9 mouse cellular contexts compared by ENCODE assay signal in the genomic region with DNA sequence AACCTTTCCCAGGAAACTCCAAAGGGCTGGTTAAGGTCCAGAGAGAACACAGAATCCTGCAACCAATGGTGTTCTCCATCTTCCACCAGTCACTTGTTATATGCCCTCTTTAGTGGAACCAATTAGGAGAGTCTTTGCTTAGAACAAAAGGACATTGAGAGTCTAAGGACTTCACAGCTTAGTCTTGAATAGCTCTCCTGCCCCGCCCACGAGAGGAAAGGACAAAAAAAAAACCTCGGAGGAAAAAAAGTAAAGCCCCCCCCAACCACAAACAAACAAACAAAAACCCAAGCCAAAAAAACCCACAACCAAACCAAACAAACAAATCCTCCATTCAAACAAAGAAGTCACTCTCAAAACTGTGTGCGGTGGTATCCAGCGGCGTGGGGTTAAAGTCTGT. TPM values are rescaled to one million over a fixed set of nuclear protein-coding genes. Genes with fewer than 3 reads are reported as not detected.
A peak's percentile ranks its signal among the peaks of the same experiment; 100 is the strongest.
DNase-seq lines count a peak whose midpoint lies in the region; ATAC-seq lines count a peak whose summit lies in the region.
"Had no signal": no experiment of that assay in that cellular context is flagged by ENCODE, and none has a peak within 500 bp of the region (broad histone marks: within the 10 kb centered on the region; RNA-seq: fewer than 3 reads in every experiment).

No protein-coding gene starts in this region.

- DNase-seq in liver, embryonic 11.5 days (ENCODE audit: low spot score): no peak
- DNase-seq in embryonic facial prominence, embryonic 10.5 days (ENCODE audit: low spot score): no peak
- DNase-seq in hindbrain, embryonic 11.5 days (ENCODE audit: low spot score): peak; percentile 38
- no peak for DNase-seq in left cerebral cortex, postnatal 14 days (ENCODE audit: low spot score in 2 of 2)
- DNase-seq in kidney, postnatal 10 days: no peak
- DNase-seq: cerebellum, postnatal 36 days had no signal

- H3K27me3 ChIP-seq in liver, embryonic 11.5 days (replicated peaks; ENCODE audit: control insufficient read depth, insufficient read depth, low read length): peaks cover 58% of the 10 kb centered on the region
- peaks cover 70% of the 10 kb centered on the region for H3K27me3 ChIP-seq in liver, embryonic 12.5 days (replicated peaks)
- H3K27me3 ChIP-seq in embryonic facial prominence, embryonic 10.5 days (replicated peaks; ENCODE audit: low read depth, poor library complexity, severe bottlenecking): peaks cover 58% of the 10 kb centered on the region
- no peaks in the 10 kb centered on the region for H3K27me3 ChIP-seq in hindbrain, embryonic 11.5 days (ENCODE audit: control insufficient read depth, insufficient read depth, low read length)
- H3K27me3 ChIP-seq in midbrain, embryonic 16.5 days (ENCODE audit: control insufficient read depth, insufficient read depth, low read depth, low read length): no peaks in the 10 kb centered on the region

- H3K27ac ChIP-seq in liver, embryonic 11.5 days (ENCODE audit: low read depth, low read length): no peak overlapping the region
- no peak overlapping the region for H3K27ac ChIP-seq in liver, embryonic 12.5 days
- peak overlapping the region; percentile 55 for H3K27ac ChIP-seq in embryonic facial prominence, embryonic 10.5 days (replicated peaks)
- H3K27ac ChIP-seq in hindbrain, embryonic 11.5 days (ENCODE audit: low read depth, low read length): peak overlapping the region; percentile 27
- no peak overlapping the region for H3K27ac ChIP-seq in midbrain, embryonic 16.5 days (ENCODE audit: low read length)

- H3K36me3 ChIP-seq in liver, embryonic 11.5 days (ENCODE audit: control insufficient read depth, insufficient read depth, low read length): no peaks in the 10 kb centered on the region
- no peaks in the 10 kb centered on the region for H3K36me3 ChIP-seq in liver, embryonic 12.5 days
- H3K36me3 ChIP-seq in embryonic facial prominence, embryonic 10.5 days (replicated peaks): peaks cover 13% of the 10 kb centered on the region
- H3K36me3 ChIP-seq in hindbrain, embryonic 11.5 days (ENCODE audit: control insufficient read depth, insufficient read depth, low read length): peaks cover 3% of the 10 kb centered on the region; the same call in 1 of the 2 replicates
- no peaks in the 10 kb centered on the region for H3K36me3 ChIP-seq in midbrain, embryonic 16.5 days (ENCODE audit: control insufficient read depth, insufficient read depth, low read length)

- no peak for ATAC-seq in liver, embryonic 11.5 days (replicated peaks; ENCODE audit: low FRiP score)
- no peak for ATAC-seq in liver, embryonic 12.5 days
- ATAC-seq in hindbrain, embryonic 11.5 days (ENCODE audit: low FRiP score): no peak
- ATAC-seq in midbrain, embryonic 16.5 days: no peak
- no peak for ATAC-seq in inflammation-experienced regulatory T-cells, adult 6 months

- H3K9me3 ChIP-seq in liver, embryonic 11.5 days (ENCODE audit: control insufficient read depth, low read length): no peaks in the 10 kb centered on the region
- no peaks in the 10 kb centered on the region for H3K9me3 ChIP-seq in liver, embryonic 12.5 days (replicated peaks)
- no peaks in the 10 kb centered on the region for H3K9me3 ChIP-seq in embryonic facial prominence, embryonic 10.5 days
- H3K9me3 ChIP-seq in hindbrain, embryonic 11.5 days (ENCODE audit: control insufficient read depth, low read length): no peaks in the 10 kb centered on the region
- H3K9me3 ChIP-seq in midbrain, embryonic 16.5 days (replicated peaks; ENCODE audit: control insufficient read depth, low read length, poor library complexity, severe bottlenecking): no peaks in the 10 kb centered on the region

- intact Hi-C loops in left cerebral cortex, postnatal 14 days (cut with DNase I): loop anchor here (5.0 kb wide), 1 partner anchor 232 kb away; no protein-coding TSS in a partner anchor

- no peak overlapping the region for H3K4me3 ChIP-seq in liver, embryonic 11.5 days (ENCODE audit: low read depth, low read length)
- no peak overlapping the region for H3K4me3 ChIP-seq in liver, embryonic 12.5 days
- peak overlapping the region; percentile 73 for H3K4me3 ChIP-seq in embryonic facial prominence, embryonic 10.5 days
- peak overlapping the region; percentile 89 for H3K4me3 ChIP-seq in hindbrain, embryonic 11.5 days (ENCODE audit: low read depth, low read length)
- peak overlapping the region; percentile 7; the same call in 1 of the 2 replicates for H3K4me3 ChIP-seq in midbrain, embryonic 16.5 days (ENCODE audit: low read depth, low read length)

- peak overlapping the region; percentile 9; the same call in 1 of the 2 replicates for H3K4me2 ChIP-seq in liver, embryonic 11.5 days
- no peak overlapping the region for H3K4me2 ChIP-seq in liver, embryonic 12.5 days
- peak overlapping the region; percentile 49 for H3K4me2 ChIP-seq in hindbrain, embryonic 11.5 days (replicated peaks; ENCODE audit: low read depth, low read length)
- peak overlapping the region; percentile 38 for H3K4me2 ChIP-seq in midbrain, embryonic 16.5 days (ENCODE audit: low read length)

- H3K9ac ChIP-seq in liver, embryonic 11.5 days (ENCODE audit: low read depth, low read length): no peak overlapping the region
- no peak overlapping the region for H3K9ac ChIP-seq in liver, embryonic 12.5 days
- H3K9ac ChIP-seq in hindbrain, embryonic 11.5 days (ENCODE audit: low read depth, low read length): peak overlapping the region; percentile 46
- H3K9ac ChIP-seq in midbrain, embryonic 16.5 days (ENCODE audit: low read depth, low read length): no peak overlapping the region

- WGBS in liver, embryonic 11.5 days: 19% methylated on average over 6 of the region's 6 CpGs
- WGBS in liver, embryonic 12.5 days (ENCODE audit: insufficient replicate concordance): 23% methylated on average over 6 of the region's 6 CpGs
- 2% methylated on average over 6 of the region's 6 CpGs for WGBS in embryonic facial prominence, embryonic 10.5 days
- under 1% methylated on average over 6 of the region's 6 CpGs for WGBS in hindbrain, embryonic 11.5 days
- WGBS in midbrain, embryonic 16.5 days: 2% methylated on average over 6 of the region's 6 CpGs

- peaks cover 5% of the 10 kb centered on the region; the same call in 1 of the 2 replicates for H3K4me1 ChIP-seq in liver, embryonic 11.5 days (replicated peaks; ENCODE audit: control insufficient read depth, insufficient read depth, low read length)
- H3K4me1 ChIP-seq in liver, embryonic 12.5 days: peaks cover 19% of the 10 kb centered on the region
- peaks cover 61% of the 10 kb centered on the region for H3K4me1 ChIP-seq in embryonic facial prominence, embryonic 10.5 days
- H3K4me1 ChIP-seq in hindbrain, embryonic 11.5 days (replicated peaks; ENCODE audit: control insufficient read depth, insufficient read depth, low read length): peaks cover 8% of the 10 kb centered on the region
- H3K4me1 ChIP-seq in midbrain, embryonic 16.5 days (ENCODE audit: control insufficient read depth, insufficient read depth, low read length): peaks cover 37% of the 10 kb centered on the region

RNA-seq across cellular contexts. Expression of a gene that starts 2.1 kb away (rescaled TPM):
- polyA plus RNA-seq in liver, embryonic 11.5 days (2014; fragmentation: Nextera tagmentation; extraction: Ambion mirVana): 0.97 and 1.3 TPM in 2 replicates
- polyA plus RNA-seq in liver, embryonic 12.5 days (2016; fragmentation: Nextera tagmentation; extraction: Ambion mirVana): 0.88 and 0.93 TPM in 2 replicates
- 4.8 and 6.0 TPM in 2 replicates for polyA plus RNA-seq in embryonic facial prominence, embryonic 10.5 days (2016; fragmentation: Nextera tagmentation; extraction: Ambion mirVana)
- polyA plus RNA-seq in hindbrain, embryonic 11.5 days (2014; fragmentation: Nextera tagmentation; extraction: Ambion mirVana): 23.3 and 26.4 TPM in 2 replicates
- polyA plus RNA-seq in midbrain, embryonic 16.5 days (2015; fragmentation: Nextera tagmentation; extraction: Ambion mirVana): 4.0 and 5.6 TPM in 2 replicates
- polyA plus RNA-seq in inflammation-experienced regulatory T-cells, adult 6 months (2017; shearing (Covaris generic)): 10 to 100 TPM; 11.6 to 15.8 (median 15.7) TPM
- total RNA-seq in left cerebral cortex, postnatal 14 days (2021): 1 to 10 TPM; 5.1 to 6.0 TPM

Comparison
In these comparisons a context has a peak if more than half of its experiments do, and no peak if none do; other contexts are left out.
1. H3K27ac ChIP-seq: peak in embryonic facial prominence, embryonic 10.5 days (single experiment) and hindbrain, embryonic 11.5 days (single experiment); none in liver, embryonic 11.5 days (single experiment), liver, embryonic 12.5 days (single experiment) and midbrain, embryonic 16.5 days (single experiment).
2. H3K4me3 ChIP-seq: peak in embryonic facial prominence, embryonic 10.5 days (single experiment), hindbrain, embryonic 11.5 days (single experiment) and midbrain, embryonic 16.5 days (single experiment); none in liver, embryonic 11.5 days (single experiment) and liver, embryonic 12.5 days (single experiment).